Mouse (Mus musculus): Measurements from ENCODE around the gene Fcgr4.
A peak's percentile ranks its signal among the peaks of the same experiment; 100 is the strongest.
"Not testable (repeated sequence)": the region's sequence is repeated elsewhere in the genome, so short reads cannot be mapped to it uniquely, and the experiment has no call there.

Fcgr4 gene

GRCm38 (mm10) chr1:171018737-171019136 lies at the start of gene Fcgr4:
Fcgr4 (plus strand) TSS chr1:171018920.
- DNase-seq (ENCODE audit: low read depth) = no peak

- no peak for DNase-seq (ENCODE audit: low read depth)
Measured at GRCm38 (mm10) chr1:170972494-170972893, 46.2 kb upstream of the Fcgr4 start.

- DNase-seq (ENCODE audit: low read depth) = no peak
Measured at GRCm38 (mm10) chr1:170972936-170973335, 45.8 kb upstream of the Fcgr4 start.

GRCm38 (mm10) chr1:170974171-170974570 lies 44.5 kb upstream of the Fcgr4 start:
- no peak for DNase-seq (ENCODE audit: low read depth)

GRCm38 (mm10) chr1:170974736-170975135 lies 44.0 kb upstream of the Fcgr4 start:
- DNase-seq (ENCODE audit: low read depth) = no peak

GRCm38 (mm10) chr1:170975350-170975749 lies 43.4 kb upstream of the Fcgr4 start:
- not testable (repeated sequence) for DNase-seq (ENCODE audit: low read depth)

- no peak for DNase-seq (ENCODE audit: low read depth)
Measured at GRCm38 (mm10) chr1:170975751-170976161, 43.0 kb upstream of the Fcgr4 start.

GRCm38 (mm10) chr1:170976447-170976846 lies 42.3 kb upstream of the Fcgr4 start, which contains the start of gene Fcgr2b:
Fcgr2b (minus strand) TSS chr1:170976547.
- DNase-seq (ENCODE audit: low read depth) = no peak

GRCm38 (mm10) chr1:170978601-170979000 lies 40.1 kb upstream of the Fcgr4 start:
- no peak for DNase-seq (ENCODE audit: low read depth)

- not testable (repeated sequence) for DNase-seq (ENCODE audit: low read depth)
Measured at GRCm38 (mm10) chr1:170981679-170982078, 37.0 kb upstream of the Fcgr4 start.

GRCm38 (mm10) chr1:170982301-170982700 lies 36.4 kb upstream of the Fcgr4 start:
- DNase-seq (ENCODE audit: low read depth) = no peak

- DNase-seq (ENCODE audit: low read depth) = no peak
Measured at GRCm38 (mm10) chr1:170983066-170983465, 35.7 kb upstream of the Fcgr4 start.

GRCm38 (mm10) chr1:170985092-170985491 lies 33.6 kb upstream of the Fcgr4 start:
- no peak for DNase-seq (ENCODE audit: low read depth)

GRCm38 (mm10) chr1:170985861-170986260 lies 32.9 kb upstream of the Fcgr4 start:
- no peak for DNase-seq (ENCODE audit: low read depth)

GRCm38 (mm10) chr1:170989656-170990055 lies 29.1 kb upstream of the Fcgr4 start:
- no peak for DNase-seq (ENCODE audit: low read depth)

- DNase-seq (ENCODE audit: low read depth) = no peak
Measured at GRCm38 (mm10) chr1:170992550-170992949, 26.2 kb upstream of the Fcgr4 start.

- no peak for DNase-seq (ENCODE audit: low read depth)
Measured at GRCm38 (mm10) chr1:170996034-170996433, 22.7 kb upstream of the Fcgr4 start.

GRCm38 (mm10) chr1:170996753-170997152 lies 22.0 kb upstream of the Fcgr4 start:
- DNase-seq (ENCODE audit: low read depth) = peak; percentile 42

- peak; percentile 86 for DNase-seq (ENCODE audit: low read depth)
Measured at GRCm38 (mm10) chr1:170997756-170998655, 20.7 kb upstream of the Fcgr4 start.

- DNase-seq (ENCODE audit: low read depth) = no peak
Measured at GRCm38 (mm10) chr1:170999811-171000210, 18.9 kb upstream of the Fcgr4 start.

- DNase-seq (ENCODE audit: low read depth) = no peak
Measured at GRCm38 (mm10) chr1:171005081-171005480, 13.6 kb upstream of the Fcgr4 start.

- no peak for DNase-seq (ENCODE audit: low read depth)
Measured at GRCm38 (mm10) chr1:171005586-171005985, 13.1 kb upstream of the Fcgr4 start.

GRCm38 (mm10) chr1:171006335-171006734 lies 12.4 kb upstream of the Fcgr4 start:
- no peak for DNase-seq (ENCODE audit: low read depth)

GRCm38 (mm10) chr1:171006905-171007304 lies 11.8 kb upstream of the Fcgr4 start:
- no peak for DNase-seq (ENCODE audit: low read depth)
